Mouse (Mus musculus): Measurements from ENCODE around the gene Otop2. TPM values are rescaled to one million over a fixed set of nuclear protein-coding genes. Genes with fewer than 3 reads are reported as not detected.

Gene Otop2
- polyA plus RNA-seq, 1 experiment from 2014 or later: not detected

GRCm38 (mm10) chr11:115282723-115283485, 24.1 kb upstream of the Otop2 start:
- Histone ChIP-seq H3K4me2 (replicated peaks; ENCODE audit: low read depth, low read length) (no peak overlapping the region), H3K4me1 (replicated peaks; ENCODE audit: control insufficient read depth, insufficient read depth, low read length) (no peaks in the 10 kb centered on the region; the same call in 1 of the 2 replicates), H3K4me3 (ENCODE audit: low read depth, low read length) (no peak overlapping the region), H3K9me3 (ENCODE audit: control insufficient read depth, low read length) (no peaks in the 10 kb centered on the region), H3K27ac (ENCODE audit: low read depth, low read length) (no peak overlapping the region), H3K27me3 (ENCODE audit: control insufficient read depth, insufficient read depth, low read length) (no peaks in the 10 kb centered on the region), H3K9ac (ENCODE audit: low read depth, low read length) (no peak overlapping the region), H3K36me3 (ENCODE audit: control insufficient read depth, insufficient read depth, low read length) (no peaks in the 10 kb centered on the region)
- no peak for ATAC-seq (ENCODE audit: low FRiP score)
- no peak for DNase-seq (ENCODE audit: low spot score)
- 82% methylated on average over 8 of the region's 8 CpGs for WGBS

- WGBS: 83% methylated on average over 9 of the region's 9 CpGs
- ATAC-seq (ENCODE audit: low FRiP score): no peak
- H3K4me3 ChIP-seq (ENCODE audit: low read depth, low read length): no peak overlapping the region
- no peaks in the 10 kb centered on the region for H3K9me3 ChIP-seq (ENCODE audit: control insufficient read depth, low read length)
- H3K27ac ChIP-seq (ENCODE audit: low read depth, low read length): no peak overlapping the region
- no peaks in the 10 kb centered on the region for H3K36me3 ChIP-seq (ENCODE audit: control insufficient read depth, insufficient read depth, low read length)
- no peak overlapping the region for H3K9ac ChIP-seq (ENCODE audit: low read depth, low read length)
- no peaks in the 10 kb centered on the region for H3K4me1 ChIP-seq (replicated peaks; ENCODE audit: control insufficient read depth, insufficient read depth, low read length)
- H3K27me3 ChIP-seq (ENCODE audit: control insufficient read depth, insufficient read depth, low read length): no peaks in the 10 kb centered on the region
- DNase-seq (ENCODE audit: low spot score): no peak
- no peak overlapping the region for H3K4me2 ChIP-seq (replicated peaks; ENCODE audit: low read depth, low read length)
Observed at GRCm38 (mm10) chr11:115283486-115283765, 23.5 kb upstream of the Otop2 start.

- Histone ChIP-seq H3K27ac (ENCODE audit: low read depth, low read length) (no peak overlapping the region), H3K36me3 (ENCODE audit: control insufficient read depth, insufficient read depth, low read length) (no peaks in the 10 kb centered on the region), H3K4me1 (replicated peaks; ENCODE audit: control insufficient read depth, insufficient read depth, low read length) (no peaks in the 10 kb centered on the region), H3K9me3 (ENCODE audit: control insufficient read depth, low read length) (no peaks in the 10 kb centered on the region), H3K4me3 (ENCODE audit: low read depth, low read length) (no peak overlapping the region), H3K27me3 (ENCODE audit: control insufficient read depth, insufficient read depth, low read length) (no peaks in the 10 kb centered on the region), H3K9ac (ENCODE audit: low read depth, low read length) (no peak overlapping the region), H3K4me2 (replicated peaks; ENCODE audit: low read depth, low read length) (no peak overlapping the region)
- 88% methylated on average over 12 of the region's 12 CpGs for WGBS
- no peak for ATAC-seq (ENCODE audit: low FRiP score)
- no peak for DNase-seq (ENCODE audit: low spot score)
Observed at GRCm38 (mm10) chr11:115283891-115284620, 22.9 kb upstream of the Otop2 start.

- Histone ChIP-seq H3K27me3 (ENCODE audit: control insufficient read depth, insufficient read depth, low read length) (no peaks in the 10 kb centered on the region), H3K9ac (ENCODE audit: low read depth, low read length) (no peak overlapping the region), H3K4me2 (replicated peaks; ENCODE audit: low read depth, low read length) (no peak overlapping the region), H3K9me3 (ENCODE audit: control insufficient read depth, low read length) (no peaks in the 10 kb centered on the region), H3K36me3 (ENCODE audit: control insufficient read depth, insufficient read depth, low read length) (no peaks in the 10 kb centered on the region), H3K27ac (ENCODE audit: low read depth, low read length) (no peak overlapping the region), H3K4me1 (replicated peaks; ENCODE audit: control insufficient read depth, insufficient read depth, low read length) (no peaks in the 10 kb centered on the region), H3K4me3 (ENCODE audit: low read depth, low read length) (no peak overlapping the region)
- DNase-seq (ENCODE audit: low spot score) (no peak), ATAC-seq (ENCODE audit: low FRiP score) (no peak)
- 74% methylated on average over 4 of the region's 4 CpGs for WGBS
Observed at GRCm38 (mm10) chr11:115285282-115285681, 21.7 kb upstream of the Otop2 start.

- Histone ChIP-seq H3K9me3 (ENCODE audit: control insufficient read depth, low read length) (no peaks in the 10 kb centered on the region), H3K4me3 (ENCODE audit: low read depth, low read length) (no peak overlapping the region), H3K9ac (ENCODE audit: low read depth, low read length) (no peak overlapping the region), H3K36me3 (ENCODE audit: control insufficient read depth, insufficient read depth, low read length) (no peaks in the 10 kb centered on the region), H3K27me3 (ENCODE audit: control insufficient read depth, insufficient read depth, low read length) (no peaks in the 10 kb centered on the region), H3K27ac (ENCODE audit: low read depth, low read length) (no peak overlapping the region), H3K4me1 (replicated peaks; ENCODE audit: control insufficient read depth, insufficient read depth, low read length) (no peaks in the 10 kb centered on the region), H3K4me2 (replicated peaks; ENCODE audit: low read depth, low read length) (no peak overlapping the region)
- DNase-seq (ENCODE audit: low spot score) (no peak), ATAC-seq (ENCODE audit: low FRiP score) (no peak)
- 75% methylated on average over 19 of the region's 19 CpGs for WGBS
Observed at GRCm38 (mm10) chr11:115286201-115286993, 20.6 kb upstream of the Otop2 start.

GRCm38 (mm10) chr11:115287386-115287785, 19.6 kb upstream of the Otop2 start:
- DNase-seq (ENCODE audit: low spot score): no peak
- H3K4me2 ChIP-seq (replicated peaks; ENCODE audit: low read depth, low read length): no peak overlapping the region
- no peaks in the 10 kb centered on the region for H3K9me3 ChIP-seq (ENCODE audit: control insufficient read depth, low read length)
- H3K4me1 ChIP-seq (replicated peaks; ENCODE audit: control insufficient read depth, insufficient read depth, low read length): no peaks in the 10 kb centered on the region
- no peak for ATAC-seq (ENCODE audit: low FRiP score)
- no peak overlapping the region for H3K27ac ChIP-seq (ENCODE audit: low read depth, low read length)
- no peak overlapping the region for H3K4me3 ChIP-seq (ENCODE audit: low read depth, low read length)
- H3K36me3 ChIP-seq (ENCODE audit: control insufficient read depth, insufficient read depth, low read length): no peaks in the 10 kb centered on the region
- H3K27me3 ChIP-seq (ENCODE audit: control insufficient read depth, insufficient read depth, low read length): no peaks in the 10 kb centered on the region
- WGBS: 89% methylated on average over 5 of the region's 5 CpGs
- no peak overlapping the region for H3K9ac ChIP-seq (ENCODE audit: low read depth, low read length)

- Histone ChIP-seq H3K27ac (ENCODE audit: low read depth, low read length) (no peak overlapping the region), H3K9me3 (ENCODE audit: control insufficient read depth, low read length) (no peaks in the 10 kb centered on the region), H3K36me3 (ENCODE audit: control insufficient read depth, insufficient read depth, low read length) (no peaks in the 10 kb centered on the region), H3K27me3 (ENCODE audit: control insufficient read depth, insufficient read depth, low read length) (no peaks in the 10 kb centered on the region), H3K4me1 (replicated peaks; ENCODE audit: control insufficient read depth, insufficient read depth, low read length) (no peaks in the 10 kb centered on the region), H3K9ac (ENCODE audit: low read depth, low read length) (no peak overlapping the region), H3K4me2 (replicated peaks; ENCODE audit: low read depth, low read length) (no peak overlapping the region), H3K4me3 (ENCODE audit: low read depth, low read length) (no peak overlapping the region)
- no peak for ATAC-seq (ENCODE audit: low FRiP score)
- no peak for DNase-seq (ENCODE audit: low spot score)
- 81% methylated on average over 2 of the region's 2 CpGs for WGBS
Observed at GRCm38 (mm10) chr11:115288305-115288704, 18.7 kb upstream of the Otop2 start.

GRCm38 (mm10) chr11:115289885-115290284, 17.1 kb upstream of the Otop2 start:
- WGBS: 85% methylated on average over 8 of the region's 8 CpGs
- DNase-seq (ENCODE audit: low spot score) (no peak), ATAC-seq (ENCODE audit: low FRiP score) (no peak)
- no peaks in the 10 kb centered on the region for H3K4me1 ChIP-seq (replicated peaks; ENCODE audit: control insufficient read depth, insufficient read depth, low read length)
- no peak overlapping the region for H3K9ac ChIP-seq (ENCODE audit: low read depth, low read length)
- H3K4me3 ChIP-seq (ENCODE audit: low read depth, low read length): no peak overlapping the region
- H3K9me3 ChIP-seq (ENCODE audit: control insufficient read depth, low read length): no peaks in the 10 kb centered on the region
- no peaks in the 10 kb centered on the region for H3K27me3 ChIP-seq (ENCODE audit: control insufficient read depth, insufficient read depth, low read length)
- no peaks in the 10 kb centered on the region for H3K36me3 ChIP-seq (ENCODE audit: control insufficient read depth, insufficient read depth, low read length)
- no peak overlapping the region for H3K4me2 ChIP-seq (replicated peaks; ENCODE audit: low read depth, low read length)
- no peak overlapping the region for H3K27ac ChIP-seq (ENCODE audit: low read depth, low read length)

All from hindbrain, embryonic 11.5 days (tissue).